Mouse (Mus musculus) intestine, postnatal 0 days (tissue): ENCODE results near the gene Timm17b. TPM values are rescaled to one million over a fixed set of nuclear protein-coding genes. Genes with fewer than 3 reads are reported as not detected.

Source experiments
- ATAC-seq: fragments of 200-750 bp; cut with Nextera tagmentation; 2 replicates; pipeline ENCODE4 v1.8.0; 2017; ENCODE audit warnings: mild to moderate bottlenecking, moderate TSS enrichment, moderate library complexity
- H3K27ac ChIP-seq: fragments of 300-500 bp; sonication (generic); 2 replicates; pipeline ENCODE4 v1.5.1; 2014; ENCODE audit warnings: mild to moderate bottlenecking, low read depth, low read length, moderate library complexity
- H3K27me3 ChIP-seq: fragments of 300-500 bp; sonication (generic); replicated peaks from 2 replicates; pipeline ENCODE4 v1.6.1; 2014; ENCODE audit warnings: low read length, mixed read lengths; ENCODE audit not compliant: control insufficient read depth, insufficient read depth
- H3K36me3 ChIP-seq: fragments of 300-500 bp; sonication (generic); 2 replicates; pipeline ENCODE4 v1.6.1; 2014; ENCODE audit warnings: mild to moderate bottlenecking, moderate library complexity; ENCODE audit not compliant: control insufficient read depth, insufficient read depth
- H3K4me1 ChIP-seq: fragments of 300-500 bp; sonication (generic); replicated peaks from 2 replicates; pipeline ENCODE4 v1.6.1; 2014; ENCODE audit warnings: antibody characterized with exemption, low read length, mixed read lengths; ENCODE audit not compliant: control insufficient read depth, insufficient read depth
- H3K4me2 ChIP-seq: fragments of 300-500 bp; sonication (generic); replicated peaks from 2 replicates; pipeline ENCODE4 v1.6.1; 2014; ENCODE audit warnings: low read depth, mild to moderate bottlenecking, moderate library complexity
- H3K4me3 ChIP-seq: fragments of 300-500 bp; sonication (generic); 2 replicates; pipeline ENCODE4 v1.5.1; 2014; ENCODE audit warnings: low read depth, low read length
- H3K9ac ChIP-seq: fragments of 300-500 bp; sonication (generic); 2 replicates; pipeline ENCODE4 v1.6.1; 2014; ENCODE audit warnings: mild to moderate bottlenecking, low read depth, low read length
- H3K9me3 ChIP-seq: fragments of 300-500 bp; sonication (generic); 2 replicates; pipeline ENCODE4 v1.6.1; 2016; ENCODE audit warnings: mixed run types; ENCODE audit not compliant: control insufficient read depth
- CTCF ChIP-seq: sonication (generic); IDR thresholded peaks from 2 replicates; pipeline ENCODE4 v1.5.1; 2016; ENCODE audit warnings: low read depth, mild to moderate bottlenecking, control low read depth, antibody characterized with exemption, moderate library complexity
- WGBS: fragments of 180-500 bp; shearing (Covaris S2); extraction: QIAGEN DNeasy Blood & Tissue Kit; methylation state at CpG from one replicate; pipeline ENCODE4 v1.1.7; 2014; 5-methylcytosine and 5-hydroxymethylcytosine counted together
- polyA plus RNA-seq: library from polyadenylated mRNA; unstranded; fragments of >200 nt; fragmentation: Nextera tagmentation; extraction: Ambion mirVana; gene quantifications from 2 replicates; pipeline ENCODE4 v1.2.1, GENCODE M21; 2015

The Timm17b gene
- 106 and 109 TPM in 2 replicates for polyA plus RNA-seq

GRCm38 (mm10) chrX:7898880-7899874, at the start of gene Timm17b, which contains the start of gene Pqbp1:
TSS of gene Timm17b (plus strand) at chrX:7899357.
TSS of gene Pqbp1 (minus strand) at chrX:7899269.
- no peaks in the 10 kb centered on the region for H3K4me1 ChIP-seq
- peak within 1 kb of the TSS; percentile 72 for H3K27ac ChIP-seq
- peak; percentile 99 for ATAC-seq
- no peaks in the 10 kb centered on the region for H3K27me3 ChIP-seq
- peak within 1 kb of the TSS; percentile 62 for H3K4me2 ChIP-seq
- WGBS = 16% methylated on average over 62 of the region's 62 CpGs
- H3K9ac ChIP-seq = peak within 1 kb of the TSS; percentile 46
- H3K4me3 ChIP-seq = peak within 1 kb of the TSS; percentile 56
- no peak for TF ChIP-seq CTCF
- H3K9me3 ChIP-seq = no peaks in the 10 kb centered on the region
- H3K36me3 ChIP-seq = peaks cover 5% of the 10 kb centered on the region

DNA sequence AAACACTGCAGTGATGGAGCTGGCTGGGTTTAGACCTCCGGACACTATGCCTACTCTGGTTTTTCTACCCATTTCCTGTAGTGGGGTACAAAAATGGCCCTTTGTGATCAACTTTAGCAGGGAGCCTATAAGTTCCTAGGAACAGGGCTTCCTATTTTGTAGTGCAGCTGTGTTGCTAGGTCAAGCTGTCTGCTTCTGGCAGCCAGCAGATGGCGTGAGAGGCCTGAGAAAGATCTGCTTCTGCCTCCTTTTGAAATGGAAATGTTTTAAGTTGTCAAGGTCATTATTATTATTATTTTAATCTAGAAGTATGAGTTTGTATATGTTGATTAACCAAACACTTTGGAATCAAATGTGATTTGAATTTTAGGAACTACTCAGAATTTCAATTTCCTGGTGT, 44.6 kb upstream of the Timm17b start:
- no peak for ATAC-seq
- H3K4me1 ChIP-seq = no peaks in the 10 kb centered on the region
- H3K9me3 ChIP-seq = no peaks in the 10 kb centered on the region
- 30% methylated on average over 2 of the region's 2 CpGs for WGBS
- no peak overlapping the region for H3K4me3 ChIP-seq
- H3K27me3 ChIP-seq = no peaks in the 10 kb centered on the region
- no peak overlapping the region for H3K9ac ChIP-seq
- TF ChIP-seq CTCF = peak; percentile 68
- no peaks in the 10 kb centered on the region for H3K36me3 ChIP-seq
- H3K27ac ChIP-seq = no peak overlapping the region
- no peak overlapping the region for H3K4me2 ChIP-seq

DNA sequence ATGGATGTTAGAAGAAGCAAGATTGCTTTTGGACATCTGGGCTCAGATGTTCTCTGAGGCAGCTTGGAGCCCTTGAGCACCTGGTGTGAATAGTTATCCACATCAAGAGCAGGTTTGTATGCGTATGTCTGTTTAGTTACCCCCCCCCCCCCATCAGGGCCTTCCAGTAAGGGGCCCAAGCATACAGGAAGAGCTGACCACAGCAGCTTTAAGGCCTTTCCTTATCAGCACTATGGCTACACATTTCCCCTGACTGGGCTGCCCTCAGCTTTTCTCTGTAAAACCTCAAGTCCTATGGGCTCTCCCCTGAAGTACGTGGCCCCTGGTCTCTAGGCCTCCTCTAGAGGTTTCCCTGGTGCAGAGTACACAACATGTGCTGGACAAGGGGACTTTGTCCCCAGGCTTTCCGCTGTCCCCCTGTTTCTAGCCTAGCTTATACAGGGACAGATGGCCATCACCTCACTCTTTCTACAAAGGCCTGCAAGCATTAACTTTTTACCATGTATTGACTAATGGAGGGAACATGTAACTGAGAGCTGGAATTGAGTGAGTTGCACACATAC, 39.9 kb upstream of the Timm17b start:
- whole genome bisulfite sequencing = 60% methylated on average over 3 of the region's 3 CpGs
- Histone ChIP-seq H3K36me3 (no peaks in the 10 kb centered on the region), H3K4me2 (no peak overlapping the region), H3K27me3 (no peaks in the 10 kb centered on the region), H3K27ac (no peak overlapping the region), H3K4me3 (no peak overlapping the region), H3K9me3 (no peaks in the 10 kb centered on the region), H3K9ac (no peak overlapping the region), H3K4me1 (no peaks in the 10 kb centered on the region)
- no peak for TF ChIP-seq CTCF
- peak; percentile 33 for ATAC-seq

GRCm38 (mm10) chrX:7863181-7863580, 36.0 kb upstream of the Timm17b start:
- no peak for TF ChIP-seq CTCF
- 80% methylated on average over 1 of the region's 1 CpGs for WGBS
- Histone ChIP-seq H3K4me3 (no peak overlapping the region), H3K27ac (no peak overlapping the region), H3K36me3 (peaks cover 6% of the 10 kb centered on the region; the same call in 1 of the 2 replicates), H3K9me3 (no peaks in the 10 kb centered on the region), H3K9ac (no peak overlapping the region), H3K4me2 (no peak overlapping the region), H3K4me1 (no peaks in the 10 kb centered on the region), H3K27me3 (no peaks in the 10 kb centered on the region)
- no peak for ATAC-seq

- no peak for TF ChIP-seq CTCF
- Histone ChIP-seq H3K36me3 (peaks cover 6% of the 10 kb centered on the region; the same call in 1 of the 2 replicates), H3K4me1 (no peaks in the 10 kb centered on the region), H3K4me3 (no peak overlapping the region), H3K27me3 (no peaks in the 10 kb centered on the region), H3K9me3 (no peaks in the 10 kb centered on the region), H3K4me2 (no peak overlapping the region), H3K9ac (no peak overlapping the region), H3K27ac (no peak overlapping the region)
- WGBS = 78% methylated on average over 3 of the region's 3 CpGs
- no peak for ATAC-seq
Observed at GRCm38 (mm10) chrX:7864551-7864950, 34.6 kb upstream of the Timm17b start.

DNA sequence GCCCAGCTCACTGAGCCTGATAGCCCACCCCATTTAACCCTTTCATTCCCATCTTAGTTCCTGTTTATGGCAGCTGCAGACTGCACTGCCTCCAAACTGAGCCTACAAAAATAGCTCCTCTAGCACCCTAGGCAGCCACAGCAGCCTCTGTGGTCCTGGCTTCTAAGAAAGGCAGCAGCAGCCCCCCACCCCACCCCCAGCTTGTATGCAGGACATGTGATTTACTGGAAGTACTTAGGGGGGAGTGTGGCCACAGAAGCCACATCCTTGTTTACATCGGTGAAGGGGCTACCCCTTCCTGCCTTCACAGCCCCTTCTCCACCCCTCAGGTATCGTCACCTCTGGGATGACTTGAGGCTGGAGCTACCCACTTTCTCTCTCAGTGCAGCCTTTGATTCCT, 33.8 kb upstream of the Timm17b start:
- no peak for ATAC-seq
- no peak overlapping the region for H3K4me3 ChIP-seq
- H3K4me2 ChIP-seq = no peak overlapping the region
- H3K27ac ChIP-seq = no peak overlapping the region
- no peak overlapping the region for H3K9ac ChIP-seq
- no peaks in the 10 kb centered on the region for H3K4me1 ChIP-seq
- H3K36me3 ChIP-seq = peaks cover 6% of the 10 kb centered on the region; the same call in 1 of the 2 replicates
- H3K9me3 ChIP-seq = no peaks in the 10 kb centered on the region
- H3K27me3 ChIP-seq = no peaks in the 10 kb centered on the region
- WGBS = 61% methylated on average over 2 of the region's 2 CpGs
- no peak for TF ChIP-seq CTCF
